Mouse (Mus musculus) cerebellum, adult 18-20 months (tissue): ENCODE measurements around the gene Paqr7.
A peak's percentile ranks its signal among the peaks of the same experiment; 100 is the strongest.

Experiments
- DNase-seq, 2 experiments: peaks; one replicate each; pipeline ENCODE4 v3.0.0; 2021

The Paqr7 gene

GRCm38 (mm10) chr4:134505303-134505789 lies 8.8 kb downstream of the Paqr7 start:
- DNase-seq = no peak

- no peak for DNase-seq
These were observed 9.6 kb downstream of the Paqr7 start for GRCm38 (mm10) chr4:134505966-134506594.

GRCm38 (mm10) chr4:134506713-134507112 lies 10.2 kb downstream of the Paqr7 start:
- no peak for DNase-seq

- DNase-seq = no peak
These were observed 13.9 kb downstream of the Paqr7 start for GRCm38 (mm10) chr4:134510396-134510795.

- DNase-seq = peak; percentile 88
These were observed 14.4 kb downstream of the Paqr7 start, which contains the start of gene Aunip for GRCm38 (mm10) chr4:134510845-134511411. Gene Aunip, plus strand, starts transcription at chr4:134510999.

- DNase-seq = no peak
These were observed 15.2 kb downstream of the Paqr7 start for GRCm38 (mm10) chr4:134511730-134512129.

- no peak for DNase-seq
These were observed 16.3 kb downstream of the Paqr7 start for GRCm38 (mm10) chr4:134512798-134513197.

- DNase-seq = no peak
These were observed 17.9 kb downstream of the Paqr7 start for GRCm38 (mm10) chr4:134514309-134514930.

- DNase-seq = no peak
These were observed 19.1 kb downstream of the Paqr7 start for GRCm38 (mm10) chr4:134515614-134516013.

GRCm38 (mm10) chr4:134516981-134517380 lies 20.5 kb downstream of the Paqr7 start:
- DNase-seq = peak in 1 of 2 experiments; percentile 53

- DNase-seq = no peak
These were observed 21.2 kb downstream of the Paqr7 start for GRCm38 (mm10) chr4:134517719-134518118.

GRCm38 (mm10) chr4:134518541-134518940 lies 22.0 kb downstream of the Paqr7 start:
- no peak for DNase-seq

- no peak for DNase-seq
These were observed 22.8 kb downstream of the Paqr7 start for GRCm38 (mm10) chr4:134519281-134519680.

- DNase-seq = no peak
These were observed 26.9 kb downstream of the Paqr7 start for GRCm38 (mm10) chr4:134523447-134523846.

- no peak for DNase-seq
These were observed 29.3 kb downstream of the Paqr7 start for GRCm38 (mm10) chr4:134525806-134526205.

GRCm38 (mm10) chr4:134526220-134526619 lies 29.7 kb downstream of the Paqr7 start:
- no peak for DNase-seq

- DNase-seq = no peak
These were observed 36.4 kb downstream of the Paqr7 start for GRCm38 (mm10) chr4:134532928-134533327.

GRCm38 (mm10) chr4:134533421-134533820 lies 36.9 kb downstream of the Paqr7 start:
- no peak for DNase-seq

GRCm38 (mm10) chr4:134534124-134534886 lies 37.8 kb downstream of the Paqr7 start:
- DNase-seq = peak; percentile 60 to 66

- DNase-seq = peak; percentile 96 to 99
These were observed 38.7 kb downstream of the Paqr7 start, which contains the start of gene Mtfr1l for GRCm38 (mm10) chr4:134534932-134535786. Gene Mtfr1l, minus strand, starts transcription at chr4:134535387.

- DNase-seq = no peak
These were observed 39.3 kb downstream of the Paqr7 start for GRCm38 (mm10) chr4:134535787-134536151.

GRCm38 (mm10) chr4:134538997-134539580 lies 42.6 kb downstream of the Paqr7 start:
- no peak for DNase-seq
